Mouse (Mus musculus) neural tube, embryonic 15.5 days (tissue): ENCODE measurements at regions not wholly inside any gene's neighbourhood (a gene's known extent, or its start where the extent isn't known, plus 50 kb on each side); places are given as distances from the start of the nearest gene placed in this dataset.
A peak's percentile ranks its signal among the peaks of the same experiment; 100 is the strongest.

Source experiments
- ATAC-seq: fragments of 200-750 bp; cut with Nextera tagmentation; 2 replicates; pipeline ENCODE4 v1.8.0; 2017; ENCODE audit warnings: mild to moderate bottlenecking, moderate TSS enrichment, moderate library complexity; ENCODE audit not compliant: low FRiP score
- H3K27ac ChIP-seq: fragments of 300-500 bp; sonication (generic); replicated peaks from 2 replicates; pipeline ENCODE4 v1.5.1; 2015; ENCODE audit warnings: mild to moderate bottlenecking, inconsistent platforms
- H3K27me3 ChIP-seq: fragments of 300-500 bp; sonication (generic); replicated peaks from 2 replicates; pipeline ENCODE4 v1.6.1; 2015; ENCODE audit warnings: inconsistent platforms
- H3K36me3 ChIP-seq: fragments of 300-500 bp; sonication (generic); 2 replicates; pipeline ENCODE4 v1.6.1; 2015; ENCODE audit warnings: inconsistent platforms
- H3K4me1 ChIP-seq: fragments of 300-500 bp; sonication (generic); 2 replicates; pipeline ENCODE4 v1.6.1; 2015; ENCODE audit warnings: inconsistent platforms
- H3K4me2 ChIP-seq: fragments of 300-500 bp; sonication (generic); 2 replicates; pipeline ENCODE4 v1.6.1; 2015; ENCODE audit warnings: inconsistent platforms, mild to moderate bottlenecking, moderate library complexity
- H3K4me3 ChIP-seq: fragments of 300-500 bp; sonication (generic); replicated peaks from 2 replicates; pipeline ENCODE4 v1.5.1; 2015; ENCODE audit warnings: mild to moderate bottlenecking, inconsistent platforms
- H3K9ac ChIP-seq: fragments of 300-500 bp; sonication (generic); replicated peaks from 2 replicates; pipeline ENCODE4 v1.6.1; 2015; ENCODE audit warnings: mild to moderate bottlenecking, inconsistent platforms
- H3K9me3 ChIP-seq: fragments of 300-500 bp; sonication (generic); replicated peaks from 2 replicates; pipeline ENCODE4 v1.6.1; 2016; ENCODE audit warnings: inconsistent platforms
- WGBS: fragments of 180-500 bp; shearing (Covaris S2); methylation state at CpG from one replicate; pipeline ENCODE4 v1.1.7; 2015; ENCODE audit warnings: mixed read lengths; 5-methylcytosine and 5-hydroxymethylcytosine counted together

DNA sequence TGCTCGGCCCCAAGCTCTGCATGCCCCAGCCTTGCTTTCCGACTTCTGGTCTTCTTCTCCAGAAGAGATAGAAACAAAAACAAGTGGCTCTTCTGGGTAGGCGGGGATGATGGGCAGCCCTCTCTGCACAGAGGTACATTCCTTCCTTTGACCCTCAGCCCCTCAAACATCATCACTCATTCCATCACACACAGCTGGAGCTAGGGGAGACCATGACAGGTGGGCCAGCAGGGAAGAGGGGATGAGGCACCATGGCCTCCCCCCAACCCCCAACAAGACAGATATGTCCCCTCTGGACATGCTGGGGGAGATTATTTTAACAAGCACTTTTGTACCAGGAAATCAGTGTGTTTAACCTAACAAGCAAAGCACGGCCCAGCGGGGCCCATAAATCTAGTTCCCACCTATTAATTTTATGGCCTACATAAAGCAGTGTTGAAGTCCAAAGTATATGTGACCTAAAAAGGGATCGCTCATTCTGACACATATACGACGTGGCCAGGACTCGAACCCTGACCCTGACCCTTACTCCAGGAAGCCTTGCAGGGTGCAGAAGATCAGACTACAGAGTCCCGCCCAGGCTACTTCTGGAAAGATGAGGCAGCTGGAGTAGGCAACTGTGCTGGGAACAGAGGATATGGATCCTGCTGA lies 183.7 kb downstream of the Cyp26b1 start:
- Histone ChIP-seq H3K4me1 (no peaks in the 10 kb centered on the region; the same call in 1 of the 2 replicates), H3K27ac (no peak overlapping the region), H3K4me3 (no peak overlapping the region), H3K27me3 (0 out of 2 replicates have a peak, but pooled peaks cover 4% of the 10 kb centered on the region), H3K9me3 (no peaks in the 10 kb centered on the region), H3K36me3 (no peaks in the 10 kb centered on the region), H3K9ac (no peak overlapping the region), H3K4me2 (no peak overlapping the region)
- ATAC-seq = no peak
- WGBS = 70% methylated on average over 10 of the region's 10 CpGs

DNA sequence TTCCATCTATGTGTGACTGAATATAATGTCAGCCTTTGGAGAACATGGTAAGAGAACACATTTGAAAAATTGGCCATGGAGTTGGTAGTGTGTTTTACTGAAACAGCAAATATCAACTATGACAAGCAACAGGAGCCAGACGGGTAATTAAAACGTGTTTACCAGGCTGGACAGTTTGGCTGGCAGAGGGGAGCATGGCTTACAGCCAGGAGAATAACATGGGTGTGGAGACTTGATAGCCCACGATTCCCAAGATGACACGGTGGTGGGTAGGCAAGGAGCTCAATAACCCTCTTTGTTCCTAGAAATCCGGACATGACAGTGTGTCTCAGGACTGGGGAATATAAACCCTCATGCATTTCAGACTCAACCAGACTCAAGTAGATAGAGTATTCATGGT lies 185.2 kb downstream of the Cyp26b1 start:
- Histone ChIP-seq H3K4me3 (no peak overlapping the region), H3K9ac (no peak overlapping the region), H3K4me1 (no peaks in the 10 kb centered on the region), H3K4me2 (no peak overlapping the region), H3K27me3 (0 out of 2 replicates have a peak, but pooled peaks cover 4% of the 10 kb centered on the region), H3K9me3 (no peaks in the 10 kb centered on the region), H3K36me3 (no peaks in the 10 kb centered on the region), H3K27ac (no peak overlapping the region)
- no peak for ATAC-seq
- WGBS = 82% methylated on average over 5 of the region's 5 CpGs

DNA sequence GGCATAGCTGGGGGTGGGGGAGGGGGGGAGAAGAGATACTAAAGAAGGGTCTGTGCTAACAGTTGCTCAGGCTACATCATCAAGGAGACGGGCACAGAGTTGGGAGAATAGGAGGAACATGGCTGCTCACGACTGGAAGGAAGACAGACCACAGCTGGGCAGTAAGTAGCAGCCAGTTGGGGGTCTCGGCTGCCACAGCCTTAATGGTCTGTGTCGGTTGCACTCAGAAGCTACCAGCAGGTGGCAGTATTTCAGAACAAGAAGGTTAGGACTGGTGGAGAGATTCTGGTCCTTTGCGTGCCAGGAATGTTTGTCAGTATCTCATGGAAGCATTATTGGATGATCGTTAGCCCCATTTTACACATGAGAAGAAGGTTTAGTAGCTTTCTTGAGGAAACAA lies 185.9 kb downstream of the Cyp26b1 start:
- Histone ChIP-seq H3K27ac (no peak overlapping the region), H3K4me3 (no peak overlapping the region), H3K9ac (no peak overlapping the region), H3K4me1 (no peaks in the 10 kb centered on the region), H3K9me3 (no peaks in the 10 kb centered on the region), H3K27me3 (0 out of 2 replicates have a peak, but pooled peaks cover 4% of the 10 kb centered on the region), H3K4me2 (no peak overlapping the region), H3K36me3 (no peaks in the 10 kb centered on the region)
- ATAC-seq = peak; percentile 53; the same call in 1 of the 2 replicates
- WGBS = 9% methylated on average over 6 of the region's 6 CpGs

DNA sequence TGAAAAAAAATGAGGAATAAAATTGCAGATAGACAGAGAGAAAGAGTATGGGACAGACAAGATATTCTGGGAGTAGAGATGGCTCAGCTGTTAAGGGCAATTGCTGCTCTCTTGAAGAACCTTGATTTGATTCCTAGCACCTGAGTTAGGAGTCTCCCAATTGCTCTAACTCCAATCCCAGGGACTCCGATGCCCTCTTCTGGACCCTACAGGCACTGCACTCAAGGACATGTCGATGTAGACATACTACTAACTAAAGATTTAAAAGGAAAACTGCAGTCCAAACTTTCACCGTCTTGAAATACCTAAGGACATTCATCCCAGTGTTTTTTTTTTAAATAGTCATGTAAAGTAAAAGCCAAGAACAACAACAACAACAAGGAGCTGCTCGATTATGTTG lies 189.0 kb downstream of the Cyp26b1 start:
- WGBS = 64% methylated on average over 4 of the region's 4 CpGs

DNA sequence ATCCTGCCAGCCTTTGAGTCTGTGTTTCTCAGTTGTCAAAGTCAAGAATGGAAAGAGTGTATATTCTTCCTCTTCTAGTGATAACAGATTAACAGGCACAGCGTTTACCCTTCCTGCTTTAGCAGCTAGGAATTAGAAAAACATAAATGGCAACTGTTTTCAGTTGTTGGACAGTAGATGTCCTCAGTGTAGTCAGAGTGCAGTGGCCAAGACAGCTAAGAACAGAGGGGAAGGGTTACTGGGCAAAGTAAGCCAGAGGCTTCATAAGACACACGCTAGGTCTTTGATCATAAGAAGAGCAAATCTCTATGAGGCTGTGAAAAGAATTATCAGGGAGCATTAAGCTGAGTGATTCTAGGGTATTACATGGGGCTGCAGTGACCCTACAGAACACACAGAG lies 191.3 kb downstream of the Cyp26b1 start:
- Histone ChIP-seq H3K27me3 (no peaks in the 10 kb centered on the region), H3K9me3 (no peaks in the 10 kb centered on the region), H3K27ac (no peak overlapping the region), H3K36me3 (no peaks in the 10 kb centered on the region), H3K9ac (no peak overlapping the region), H3K4me3 (no peak overlapping the region), H3K4me2 (no peak overlapping the region), H3K4me1 (no peaks in the 10 kb centered on the region)
- no peak for ATAC-seq
- 92% methylated on average over 2 of the region's 2 CpGs for WGBS

More for the DNA sequence above, 189.0 kb downstream of the Cyp26b1 start:
- ATAC-seq = no peak
- Histone ChIP-seq H3K4me1 (no peaks in the 10 kb centered on the region), H3K9me3 (no peaks in the 10 kb centered on the region), H3K27ac (no peak overlapping the region), H3K27me3 (no peaks in the 10 kb centered on the region), H3K36me3 (no peaks in the 10 kb centered on the region), H3K9ac (no peak overlapping the region), H3K4me3 (no peak overlapping the region), H3K4me2 (no peak overlapping the region)

DNA sequence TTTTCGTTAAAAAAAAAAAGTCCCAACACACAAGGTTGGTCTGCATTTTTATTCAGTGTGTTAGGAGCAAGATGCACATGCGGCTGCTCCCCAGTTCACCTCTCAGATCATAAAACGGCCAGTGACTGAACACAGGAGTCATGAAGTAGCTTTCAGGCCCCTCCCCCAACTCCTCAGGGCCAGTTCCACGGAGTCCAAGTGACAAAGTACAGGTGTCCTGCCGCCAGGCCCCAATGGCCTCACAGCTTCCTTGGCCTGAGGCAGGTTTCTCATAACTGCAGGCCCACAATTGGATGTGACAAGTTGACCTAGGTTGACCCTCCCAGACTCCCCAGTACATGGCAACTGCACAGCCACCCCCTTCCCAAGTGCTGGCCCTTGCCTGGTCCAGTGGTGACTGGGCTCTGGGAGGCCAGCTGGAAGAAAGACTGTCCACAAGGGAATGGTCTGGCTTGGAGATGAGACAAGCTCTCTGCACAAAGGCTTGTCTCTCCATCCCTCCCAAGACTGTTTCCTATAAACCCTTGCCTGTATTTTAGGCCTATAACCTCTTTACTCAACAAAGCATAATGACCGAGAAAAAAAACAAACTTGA lies 199.1 kb downstream of the Cyp26b1 start:
- 66% methylated on average over 6 of the region's 6 CpGs for WGBS
- H3K4me1 ChIP-seq = no peaks in the 10 kb centered on the region
- ATAC-seq = no peak
- H3K27ac ChIP-seq = no peak overlapping the region
- no peak overlapping the region for H3K9ac ChIP-seq
- H3K36me3 ChIP-seq = no peaks in the 10 kb centered on the region
- no peaks in the 10 kb centered on the region for H3K9me3 ChIP-seq
- no peak overlapping the region for H3K4me3 ChIP-seq
- H3K27me3 ChIP-seq = no peaks in the 10 kb centered on the region
- H3K4me2 ChIP-seq = no peak overlapping the region

DNA sequence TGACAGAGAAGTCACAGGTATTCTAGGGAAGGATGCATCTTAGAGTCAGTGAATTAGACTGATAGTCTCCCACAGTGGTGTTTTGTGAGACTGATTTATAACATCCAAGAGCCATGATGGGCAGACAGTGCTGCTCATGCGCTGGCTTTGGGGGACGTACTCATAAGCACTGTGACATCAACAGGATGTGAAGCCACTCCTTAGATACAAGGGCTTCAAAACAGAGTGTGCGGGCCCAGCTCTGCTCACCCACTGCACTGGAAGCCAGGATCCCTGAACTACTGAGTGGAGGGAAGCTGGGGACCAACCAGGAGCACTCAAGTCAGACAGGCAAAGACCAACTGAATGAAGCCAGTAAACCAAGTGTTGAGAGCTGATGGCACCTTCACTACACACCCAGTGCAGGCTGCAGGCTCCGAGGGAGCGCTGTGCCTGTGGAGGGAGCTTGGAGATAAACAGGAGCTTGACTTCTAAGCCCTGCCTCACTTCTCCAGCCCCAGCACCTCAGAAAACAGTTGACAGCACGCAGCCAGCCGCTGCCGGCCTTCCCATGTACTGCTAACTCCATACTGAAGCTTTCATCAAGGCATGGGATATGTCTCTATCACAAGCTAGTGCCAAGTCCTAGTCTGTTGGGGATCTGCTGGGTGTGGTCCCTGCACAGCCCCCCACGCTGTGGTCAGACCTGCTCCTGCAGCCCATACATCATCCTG lies 200.0 kb downstream of the Cyp26b1 start:
- Histone ChIP-seq H3K36me3 (no peaks in the 10 kb centered on the region), H3K4me1 (no peaks in the 10 kb centered on the region), H3K9me3 (no peaks in the 10 kb centered on the region), H3K9ac (no peak overlapping the region), H3K27ac (no peak overlapping the region), H3K4me3 (no peak overlapping the region), H3K4me2 (no peak overlapping the region), H3K27me3 (no peaks in the 10 kb centered on the region)
- WGBS = 85% methylated on average over 9 of the region's 9 CpGs
- no peak for ATAC-seq

DNA sequence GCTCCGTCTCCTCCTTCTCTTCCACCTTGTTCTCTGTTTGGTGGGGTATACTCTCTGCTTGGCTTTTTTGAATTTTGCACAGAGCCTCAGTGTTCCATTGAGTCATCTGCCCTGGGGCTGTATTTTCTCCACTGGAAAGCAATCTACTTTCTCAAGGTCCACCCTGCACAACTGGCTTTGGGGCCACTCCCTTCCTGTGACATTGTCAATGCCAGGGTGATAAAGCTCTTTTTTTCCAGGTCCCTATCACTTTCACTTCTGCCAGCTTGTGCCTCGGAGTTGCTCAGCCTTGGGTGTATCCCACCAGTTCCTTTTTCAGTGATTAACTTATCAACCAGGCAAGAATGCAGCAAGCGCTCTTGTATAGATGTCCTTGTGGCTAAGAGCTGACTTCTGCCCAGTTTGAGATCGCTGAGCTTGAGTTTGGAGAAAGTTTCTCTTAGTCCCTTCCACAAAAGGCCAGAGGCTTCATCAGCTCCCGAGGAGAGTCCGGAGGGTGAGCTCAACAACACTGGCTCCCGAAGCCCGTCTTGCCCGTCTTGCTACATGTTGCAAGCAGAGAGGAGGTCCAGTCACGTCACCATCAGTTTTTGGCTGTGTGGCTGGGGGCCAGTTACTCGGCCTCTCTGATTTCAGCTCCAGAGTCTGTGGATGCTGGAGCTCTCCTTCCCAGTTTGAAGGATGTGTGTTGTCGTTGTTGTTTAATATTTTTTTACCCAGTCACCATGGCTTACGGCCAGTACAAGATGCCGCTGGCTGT lies 200.8 kb downstream of the Cyp26b1 start:
- Histone ChIP-seq H3K27me3 (no peaks in the 10 kb centered on the region), H3K4me1 (no peaks in the 10 kb centered on the region), H3K4me3 (no peak overlapping the region), H3K4me2 (no peak overlapping the region), H3K9me3 (no peaks in the 10 kb centered on the region), H3K9ac (no peak overlapping the region), H3K36me3 (no peaks in the 10 kb centered on the region), H3K27ac (no peak overlapping the region)
- ATAC-seq = no peak
- WGBS = 91% methylated on average over 14 of the region's 14 CpGs

DNA sequence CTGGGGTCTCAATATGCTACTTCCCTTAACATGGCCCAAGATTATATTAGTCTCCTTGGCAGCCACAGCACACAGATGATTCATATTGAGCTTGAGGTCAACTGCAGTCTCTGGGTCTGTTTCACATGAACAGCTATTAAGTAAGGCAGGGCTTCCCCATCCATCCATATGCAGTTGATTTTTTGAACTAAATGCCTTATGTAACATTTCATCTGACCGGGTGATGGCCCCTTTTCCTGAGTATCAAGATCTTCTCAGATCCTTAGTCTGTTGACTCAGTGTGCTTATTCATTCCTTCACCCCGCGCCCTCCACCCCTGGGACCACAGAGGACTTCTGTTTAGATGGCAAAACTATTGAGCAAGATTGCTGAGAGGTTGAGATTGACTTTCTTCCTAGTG lies 202.7 kb downstream of the Cyp26b1 start:
- Histone ChIP-seq H3K36me3 (no peaks in the 10 kb centered on the region), H3K4me1 (no peaks in the 10 kb centered on the region), H3K27ac (no peak overlapping the region), H3K9ac (no peak overlapping the region), H3K9me3 (no peaks in the 10 kb centered on the region), H3K4me3 (no peak overlapping the region), H3K27me3 (no peaks in the 10 kb centered on the region; the same call in 1 of the 2 replicates), H3K4me2 (no peak overlapping the region)
- WGBS = 97% methylated on average over 3 of the region's 3 CpGs
- no peak for ATAC-seq

DNA sequence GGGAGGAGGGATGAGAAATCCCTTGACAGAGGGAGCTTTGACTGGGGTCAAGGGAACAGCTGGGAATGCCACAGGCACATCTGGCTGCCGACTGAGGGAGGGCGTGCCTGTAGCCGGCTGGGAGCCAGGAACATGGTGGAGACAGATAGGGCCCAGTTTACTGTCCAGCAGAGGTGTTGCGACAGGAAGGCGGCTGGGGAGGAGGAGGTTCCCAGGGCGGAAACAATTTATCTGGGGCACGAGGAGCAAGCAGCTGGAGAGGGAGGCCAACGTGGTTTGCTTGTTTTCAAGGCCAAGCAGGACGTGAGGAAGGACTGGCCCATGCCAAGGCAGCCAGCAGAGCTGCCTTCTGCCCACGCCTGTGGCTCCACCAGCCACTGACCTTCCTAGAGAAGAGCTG lies 208.0 kb downstream of the Cyp26b1 start:
- Histone ChIP-seq H3K9me3 (no peaks in the 10 kb centered on the region), H3K4me3 (no peak overlapping the region), H3K36me3 (no peaks in the 10 kb centered on the region), H3K4me2 (no peak overlapping the region), H3K4me1 (no peaks in the 10 kb centered on the region), H3K27ac (no peak overlapping the region), H3K27me3 (no peaks in the 10 kb centered on the region; the same call in 1 of the 2 replicates), H3K9ac (no peak overlapping the region)
- no peak for ATAC-seq
- WGBS = 39% methylated on average over 10 of the region's 10 CpGs

DNA sequence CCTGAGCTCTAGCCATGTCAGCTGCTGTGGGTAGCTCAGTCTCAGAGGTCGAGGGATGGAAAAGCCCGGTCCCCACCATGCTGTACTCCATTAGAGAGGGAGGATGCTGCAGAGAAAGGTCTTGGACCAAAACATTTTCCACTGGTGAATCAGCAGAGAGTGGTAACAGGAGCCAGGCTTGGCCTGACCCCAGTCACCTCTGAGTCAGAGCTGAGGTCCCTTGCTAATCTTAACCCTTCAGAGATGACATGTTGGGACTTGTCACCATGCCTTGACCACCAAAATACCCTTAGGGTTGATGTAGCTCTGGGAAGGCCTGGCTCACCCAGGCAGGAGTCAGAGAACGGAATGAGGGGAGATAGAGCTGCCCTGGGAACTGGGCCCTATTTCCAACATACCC lies 210.0 kb downstream of the Cyp26b1 start:
- no peak for ATAC-seq
- Histone ChIP-seq H3K36me3 (no peaks in the 10 kb centered on the region), H3K27me3 (no peaks in the 10 kb centered on the region; the same call in 1 of the 2 replicates), H3K4me2 (no peak overlapping the region), H3K4me1 (no peaks in the 10 kb centered on the region), H3K9ac (no peak overlapping the region), H3K27ac (no peak overlapping the region), H3K4me3 (no peak overlapping the region), H3K9me3 (no peaks in the 10 kb centered on the region)
- 88% methylated on average over 3 of the region's 3 CpGs for WGBS
